In the genomic region with DNA sequence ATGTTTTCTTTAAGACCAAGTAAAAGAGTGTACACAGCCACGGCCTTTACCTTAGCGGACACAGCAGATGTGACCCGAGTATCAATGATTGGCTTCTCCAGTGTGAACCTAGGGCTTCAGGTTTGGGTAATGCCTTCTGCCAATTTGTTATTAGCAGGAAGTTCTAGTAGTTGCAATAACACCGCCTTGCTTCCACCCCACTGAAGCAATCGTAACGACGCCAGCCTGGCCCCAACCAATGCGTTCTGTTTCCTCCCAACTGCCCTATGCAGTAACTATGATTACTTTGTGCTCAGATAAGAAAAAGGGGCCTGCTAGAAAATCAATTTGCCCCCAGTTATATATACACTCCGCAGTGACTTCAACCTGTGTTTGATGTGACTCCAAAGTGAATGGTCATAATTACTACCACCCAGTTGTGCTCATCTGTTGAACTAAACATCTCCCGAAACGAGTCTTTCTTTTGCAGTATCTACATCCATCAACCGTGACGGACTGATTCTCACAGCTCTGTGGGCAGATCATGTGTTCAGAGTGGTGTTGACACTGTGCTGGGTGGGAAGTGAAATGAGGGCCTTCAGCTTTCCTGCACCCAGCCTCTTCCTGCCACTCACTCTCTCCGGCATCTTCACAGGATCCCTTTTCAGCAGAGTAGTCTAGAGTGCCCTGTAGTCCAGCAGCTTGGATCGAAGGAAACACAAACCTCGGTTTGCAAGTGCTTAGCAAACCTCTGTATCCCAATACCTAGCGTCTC, we compare ENCODE assay signal across 21 mouse cellular contexts. TPM values are rescaled to one million over a fixed set of nuclear protein-coding genes. Genes with fewer than 3 reads are reported as not detected.
DNase-seq lines count a peak whose midpoint lies in the region; ATAC-seq and TF ChIP-seq lines count a peak whose summit lies in the region.
"Had no signal": no experiment of that assay in that cellular context is flagged by ENCODE, and none has a peak within 500 bp of the region (broad histone marks: within the 10 kb centered on the region; RNA-seq: fewer than 3 reads in every experiment).

No protein-coding gene starts in this region.

- no peak overlapping the region for H3K9ac ChIP-seq in liver, postnatal 0 days (replicated peaks)
- no peak overlapping the region for H3K9ac ChIP-seq in liver, embryonic 12.5 days
- H3K9ac ChIP-seq in heart, embryonic 11.5 days (ENCODE audit: low read depth, low read length) = no peak overlapping the region
- H3K9ac ChIP-seq: embryonic facial prominence, embryonic 13.5 days; forebrain, embryonic 12.5 days; heart, embryonic 15.5 days; hindbrain, embryonic 13.5 days had no signal

- no peak for TF ChIP-seq EP300 in liver, postnatal 0 days (IDR thresholded peaks at IDR 0.05; ENCODE audit: low read depth)

- H3K36me3 ChIP-seq in liver, postnatal 0 days (replicated peaks; ENCODE audit: insufficient read depth, low read length) = no peaks in the 10 kb centered on the region
- H3K36me3 ChIP-seq in liver, embryonic 12.5 days = no peaks in the 10 kb centered on the region
- no peaks in the 10 kb centered on the region for H3K36me3 ChIP-seq in heart, embryonic 11.5 days (ENCODE audit: control insufficient read depth, insufficient read depth, low read length)
- H3K36me3 ChIP-seq: embryonic facial prominence, embryonic 13.5 days; forebrain, embryonic 12.5 days; heart, embryonic 10.5 days; heart, embryonic 15.5 days; hindbrain, embryonic 13.5 days had no signal

- peak; percentile 53 for ATAC-seq in liver, postnatal 0 days
- no peak for ATAC-seq in liver, embryonic 12.5 days
- ATAC-seq in common myeloid progenitor, adult 5-6 weeks (replicated peaks; ENCODE audit: low read depth, poor library complexity, severe bottlenecking) = peak; percentile 45
- ATAC-seq in megakaryocyte progenitor cell, adult 5-6 weeks (replicated peaks; ENCODE audit: poor library complexity) = peak; percentile 73
- no peak for ATAC-seq in heart, embryonic 11.5 days (replicated peaks; ENCODE audit: insufficient number of reproducible peaks, low FRiP score, low TSS enrichment)
- ATAC-seq: forebrain, embryonic 16.5 days; hindbrain, postnatal 0 days had no signal

- no peak overlapping the region for H3K4me2 ChIP-seq in liver, postnatal 0 days (ENCODE audit: low read depth, low read length)
- H3K4me2 ChIP-seq in liver, embryonic 12.5 days = no peak overlapping the region
- no peak overlapping the region for H3K4me2 ChIP-seq in heart, embryonic 11.5 days
- H3K4me2 ChIP-seq: embryonic facial prominence, embryonic 13.5 days; forebrain, embryonic 12.5 days; heart, embryonic 15.5 days; hindbrain, embryonic 13.5 days had no signal

- H3K4me3 ChIP-seq in liver, postnatal 0 days (ENCODE audit: low read depth, low read length) = no peak overlapping the region
- no peak overlapping the region for H3K4me3 ChIP-seq in liver, embryonic 12.5 days
- no peak overlapping the region for H3K4me3 ChIP-seq in heart, embryonic 11.5 days (ENCODE audit: low read depth, low read length)
- H3K4me3 ChIP-seq: embryonic facial prominence, embryonic 13.5 days; forebrain, embryonic 12.5 days; heart, embryonic 10.5 days; heart, embryonic 15.5 days; hindbrain, embryonic 13.5 days had no signal

- peak overlapping the region; percentile 39; the same call in 1 of the 2 replicates for H3K27ac ChIP-seq in liver, postnatal 0 days (ENCODE audit: low read depth)
- H3K27ac ChIP-seq in liver, embryonic 12.5 days = no peak overlapping the region
- H3K27ac ChIP-seq in heart, embryonic 11.5 days (ENCODE audit: low read depth, low read length) = no peak overlapping the region
- H3K27ac ChIP-seq: forebrain, embryonic 12.5 days; heart, embryonic 10.5 days; heart, embryonic 15.5 days; hindbrain, embryonic 13.5 days; hindbrain, postnatal 0 days had no signal

- DNase-seq in liver, postnatal 0 days = peak; percentile 21
- no peak for DNase-seq in heart, adult 9 months (ENCODE audit: low spot score in 2 of 2)
- no peak for DNase-seq in cerebellum, postnatal 25 days
- DNase-seq: adrenal gland, adult 2 months; adrenal gland, postnatal 36 days; cerebellum, adult 11 months; cerebellum, adult 8-10 months; cerebellum, postnatal 14 days; gastrocnemius, postnatal 14 days; heart, postnatal 14 days had no signal

- whole genome bisulfite sequencing in liver, postnatal 0 days (ENCODE audit: insufficient replicate concordance) = 68% methylated on average over 17 of the region's 17 CpGs
- 79% methylated on average over 17 of the region's 17 CpGs for WGBS in liver, embryonic 12.5 days (ENCODE audit: insufficient replicate concordance)
- WGBS in heart, embryonic 11.5 days (ENCODE audit: insufficient replicate concordance) = 86% methylated on average over 17 of the region's 17 CpGs

- H3K9me3 ChIP-seq in liver, postnatal 0 days (ENCODE audit: low read length) = no peaks in the 10 kb centered on the region
- no peaks in the 10 kb centered on the region for H3K9me3 ChIP-seq in liver, embryonic 12.5 days (replicated peaks)
- H3K9me3 ChIP-seq in heart, embryonic 11.5 days (replicated peaks; ENCODE audit: control insufficient read depth, low read length) = no peaks in the 10 kb centered on the region
- H3K9me3 ChIP-seq: embryonic facial prominence, embryonic 13.5 days; forebrain, embryonic 12.5 days; heart, embryonic 10.5 days; heart, embryonic 15.5 days; hindbrain, embryonic 13.5 days had no signal

- no peaks in the 10 kb centered on the region for H3K27me3 ChIP-seq in liver, postnatal 0 days (ENCODE audit: insufficient read depth, low read length)
- no peaks in the 10 kb centered on the region for H3K27me3 ChIP-seq in liver, embryonic 12.5 days (replicated peaks)
- H3K27me3 ChIP-seq in heart, embryonic 11.5 days (ENCODE audit: control insufficient read depth, insufficient read depth, low read length) = no peaks in the 10 kb centered on the region
- H3K27me3 ChIP-seq: embryonic facial prominence, embryonic 13.5 days; forebrain, embryonic 12.5 days; heart, embryonic 15.5 days; hindbrain, embryonic 13.5 days had no signal

- no peaks in the 10 kb centered on the region for H3K4me1 ChIP-seq in liver, postnatal 0 days (ENCODE audit: insufficient read depth)
- H3K4me1 ChIP-seq in liver, embryonic 12.5 days = no peaks in the 10 kb centered on the region
- H3K4me1 ChIP-seq in heart, embryonic 11.5 days (ENCODE audit: control insufficient read depth, insufficient read depth, low read length) = no peaks in the 10 kb centered on the region
- H3K4me1 ChIP-seq: forebrain, embryonic 12.5 days; heart, embryonic 15.5 days; hindbrain, embryonic 13.5 days had no signal

- TF ChIP-seq CTCF in liver, postnatal 0 days (IDR thresholded peaks at IDR 0.05; ENCODE audit: low read depth) = no peak

RNA-seq across cellular contexts. Expression of gene Cdc42ep3, which starts 51.0 kb away (rescaled TPM):
- 32.7 and 32.9 TPM in 2 replicates for polyA plus RNA-seq in liver, postnatal 0 days (2015; fragmentation: Nextera tagmentation; extraction: Ambion mirVana)
- polyA plus RNA-seq in liver, embryonic 12.5 days (2016; fragmentation: Nextera tagmentation; extraction: Ambion mirVana) = 61.1 and 64.3 TPM in 2 replicates
- 47.3 and 76.9 TPM in 2 replicates for total RNA-seq in common myeloid progenitor, adult 5-6 weeks (2017)
- total RNA-seq in megakaryocyte progenitor cell, adult 5-6 weeks (2015) = 34.8 and 37.1 TPM in 2 replicates
- 64.5 and 82.4 TPM in 2 replicates for total RNA-seq in megakaryocyte progenitor cell, adult 5-6 weeks (2017)
- 35.0 and 36.0 TPM in 2 replicates for polyA plus RNA-seq in heart, embryonic 11.5 days (2014; fragmentation: Nextera tagmentation; extraction: Ambion mirVana)

Comparison
In these comparisons a context has a peak if more than half of its experiments do, and no peak if none do; other contexts are left out.
1. ATAC-seq: peak in liver, postnatal 0 days (single experiment), common myeloid progenitor, adult 5-6 weeks (single experiment) and megakaryocyte progenitor cell, adult 5-6 weeks (single experiment); none in liver, embryonic 12.5 days (single experiment) and heart, embryonic 11.5 days (single experiment).